Mouse (Mus musculus) G1E (cell line): ENCODE results near the gene Miga2. TPM values are rescaled to one million over a fixed set of nuclear protein-coding genes. Genes with fewer than 3 reads are reported as not detected.

Experiments used
- ATAC-seq: 2 replicates; pipeline ENCODE4 v1.8.0; 2016; ENCODE audit warnings: mild to moderate bottlenecking; ENCODE audit not compliant: insufficient number of reproducible peaks, poor library complexity, low FRiP score, severe bottlenecking; ENCODE audit errors: extremely low read depth
- DNase-seq: peaks from one replicate; pipeline ENCODE4 v3.0.0; 2012; ENCODE audit warnings: low spot score
- H3K27me3 ChIP-seq: 2 replicates; pipeline ENCODE4 v1.6.1; 2012; ENCODE audit warnings: mild to moderate bottlenecking, low read length, inconsistent platforms; ENCODE audit not compliant: insufficient read depth
- H3K36me3 ChIP-seq: replicated peaks from 2 replicates; pipeline ENCODE3; 2012; ENCODE audit warnings: mild to moderate bottlenecking, inconsistent platforms
- H3K4me1 ChIP-seq: 2 replicates; pipeline ENCODE4 v1.6.1; 2012; ENCODE audit warnings: low read depth, low read length, inconsistent platforms, mixed read lengths; ENCODE audit not compliant: insufficient read depth
- H3K4me3 ChIP-seq: 2 replicates; pipeline ENCODE4 v1.5.1; 2012; ENCODE audit warnings: low read depth, mild to moderate bottlenecking, inconsistent platforms, low read length, moderate library complexity, mixed read lengths
- H3K9me3 ChIP-seq: replicated peaks from 2 replicates; pipeline ENCODE4 v1.6.1; 2012; ENCODE audit warnings: inconsistent platforms
- CTCF ChIP-seq: IDR thresholded peaks from 2 replicates; pipeline ENCODE4 v1.5.1; 2012; ENCODE audit warnings: low read depth, low read length, inconsistent platforms, mixed read lengths
- GATA1 ChIP-seq: IDR thresholded peaks from 2 replicates; pipeline ENCODE4 v1.6.1; 2012; ENCODE audit warnings: borderline replicate concordance, low read length, inconsistent platforms, mixed read lengths
- GATA2 ChIP-seq: IDR thresholded peaks from 2 replicates; pipeline ENCODE4 v1.6.1; 2012; ENCODE audit warnings: low read depth, low read length, inconsistent platforms, borderline replicate concordance
- POLR2AphosphoS5 ChIP-seq: IDR thresholded peaks from 2 replicates; pipeline ENCODE4 v1.6.1; 2012; ENCODE audit warnings: low read depth, low read length, inconsistent platforms; ENCODE audit not compliant: insufficient replicate concordance
- TAL1 ChIP-seq: conservative IDR thresholded peaks from 2 replicates; pipeline ENCODE4 v1.6.1; 2012; ENCODE audit warnings: low read depth, low read length, inconsistent platforms, mixed read lengths
- polyA plus RNA-seq: library from polyadenylated mRNA; stranded (reverse); fragments of >175 nt; gene quantifications from 2 replicates; pipeline ENCODE4 v1.2.3, GENCODE M21; 2012
- total RNA-seq, 2 experiments: library from RNA; stranded (forward) in 1 of 2; stranded (reverse) in 1 of 2; fragments of 200-1000 nt in 1 of 2; fragments of >200 nt in 1 of 2; fragmentation: Nextera tagmentation in 1 of 2; gene quantifications; 2 replicates each; pipeline ENCODE4 v1.2.3; 2014 to 2017

Gene Miga2
- total and polyA plus RNA-seq, 3 experiments: 9.0 to 9.5 (median 9.2) TPM

DNA sequence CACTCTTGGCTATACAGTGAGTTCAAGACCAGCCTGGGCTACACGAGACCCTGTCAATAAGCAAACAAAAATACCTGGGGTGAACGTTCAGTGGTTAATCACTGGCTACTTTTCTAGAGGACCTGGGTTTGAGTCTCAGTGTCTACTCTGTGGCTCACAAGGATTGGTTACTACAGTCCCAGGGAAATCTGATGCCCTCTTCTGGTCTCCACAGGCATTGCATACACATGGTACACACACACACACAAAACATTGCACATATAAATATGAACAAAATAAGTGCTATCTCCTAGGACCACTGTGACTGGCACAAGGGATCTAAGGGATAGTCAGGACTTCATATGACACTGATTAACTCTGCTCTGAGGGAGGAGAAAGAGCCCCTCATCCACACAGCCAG lies 25.0 kb downstream of the Miga2 start:
- no peak for ATAC-seq
- H3K4me1 ChIP-seq: peaks cover 42% of the 10 kb centered on the region

GRCm38 (mm10) chr2:30392114-30392576 lies 28.1 kb downstream of the Miga2 start, which contains the start of gene Dolpp1:
TSS of gene Dolpp1 (plus strand) at chr2:30392254.
- H3K4me1 ChIP-seq: peaks cover 65% of the 10 kb centered on the region

More for the DNA sequence above, 25.0 kb downstream of the Miga2 start:
- no peaks in the 10 kb centered on the region for H3K27me3 ChIP-seq
- H3K36me3 ChIP-seq: peaks cover 39% of the 10 kb centered on the region
- TF ChIP-seq GATA1 (no peak), CTCF (0 out of 2 replicates have a peak, but pooled peaks have one; percentile 3)
- no peak for DNase-seq
- H3K4me3 ChIP-seq: no peak overlapping the region
- no peaks in the 10 kb centered on the region for H3K9me3 ChIP-seq

DNA sequence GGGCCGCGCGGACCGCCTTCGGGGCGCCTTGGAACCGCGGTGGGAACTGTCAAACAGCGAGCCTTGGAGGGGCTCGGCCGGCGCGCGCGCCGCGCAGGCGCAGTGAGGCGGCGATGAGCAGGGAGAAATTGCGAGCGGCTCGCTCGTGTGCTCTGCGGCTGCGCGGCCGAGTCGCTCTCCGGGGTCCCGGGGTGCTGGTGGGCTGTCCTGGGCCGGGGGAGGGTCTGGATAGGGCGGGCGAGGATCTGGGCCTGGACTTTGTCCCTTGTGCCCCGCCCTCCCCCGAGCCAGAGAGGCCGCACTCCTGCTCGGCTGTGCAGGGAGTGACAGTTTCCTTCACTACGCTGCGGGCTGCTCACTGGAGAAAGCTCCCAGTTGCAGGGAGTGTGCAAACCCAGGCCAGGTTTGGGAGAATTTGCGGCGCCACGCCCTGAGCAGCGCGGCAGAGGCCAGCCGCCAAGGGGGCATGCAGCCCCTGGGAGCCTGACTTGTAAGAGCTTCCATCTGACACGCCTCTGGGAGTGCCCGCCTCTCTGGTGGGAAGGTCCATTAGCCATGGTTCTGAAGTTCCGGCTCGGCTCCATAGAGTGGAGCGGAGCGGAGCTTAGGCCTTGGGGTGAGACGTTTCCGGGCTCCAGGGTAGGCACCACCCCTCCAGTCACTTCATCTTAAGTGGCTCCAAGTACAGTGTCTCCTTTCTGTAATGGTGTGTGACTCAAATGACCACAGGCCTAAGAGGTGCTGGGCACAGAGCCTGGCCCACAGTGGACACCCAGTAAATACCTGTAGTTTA lies 28.7 kb downstream of the Miga2 start:
- ATAC-seq: no peak
- H3K36me3 ChIP-seq: peaks cover 47% of the 10 kb centered on the region
- H3K9me3 ChIP-seq: no peaks in the 10 kb centered on the region
- DNase-seq: peak; percentile 81
- peaks cover 70% of the 10 kb centered on the region for H3K4me1 ChIP-seq
- peak overlapping the region; percentile 88 for H3K4me3 ChIP-seq
- no peaks in the 10 kb centered on the region for H3K27me3 ChIP-seq
- no peak for TF ChIP-seq GATA2
- TF ChIP-seq POLR2AphosphoS5: no peak
- no peak for TF ChIP-seq CTCF
- no peak for TF ChIP-seq TAL1
- no peak for TF ChIP-seq GATA1

More at GRCm38 (mm10) chr2:30392114-30392576, 28.1 kb downstream of the Miga2 start, which contains the start of gene Dolpp1:
- Histone ChIP-seq H3K9me3 (no peaks in the 10 kb centered on the region), H3K4me3 (peak within 1 kb of the TSS; percentile 88), H3K27me3 (no peaks in the 10 kb centered on the region), H3K36me3 (peaks cover 41% of the 10 kb centered on the region)
- DNase-seq (peak; percentile 100), ATAC-seq (peak; percentile 96)
- TF ChIP-seq GATA2 (no peak), GATA1 (no peak), POLR2AphosphoS5 (no peak)

GRCm38 (mm10) chr2:30393370-30393656 lies 29.3 kb downstream of the Miga2 start:
- no peaks in the 10 kb centered on the region for H3K27me3 ChIP-seq
- H3K9me3 ChIP-seq: no peaks in the 10 kb centered on the region
- ATAC-seq (no peak), DNase-seq (no peak)
- peaks cover 74% of the 10 kb centered on the region for H3K4me1 ChIP-seq
- H3K36me3 ChIP-seq: peaks cover 52% of the 10 kb centered on the region
- TF ChIP-seq TAL1 (no peak), CTCF (no peak), GATA1 (no peak), POLR2AphosphoS5 (no peak)
- H3K4me3 ChIP-seq: peak overlapping the region; percentile 88

DNA sequence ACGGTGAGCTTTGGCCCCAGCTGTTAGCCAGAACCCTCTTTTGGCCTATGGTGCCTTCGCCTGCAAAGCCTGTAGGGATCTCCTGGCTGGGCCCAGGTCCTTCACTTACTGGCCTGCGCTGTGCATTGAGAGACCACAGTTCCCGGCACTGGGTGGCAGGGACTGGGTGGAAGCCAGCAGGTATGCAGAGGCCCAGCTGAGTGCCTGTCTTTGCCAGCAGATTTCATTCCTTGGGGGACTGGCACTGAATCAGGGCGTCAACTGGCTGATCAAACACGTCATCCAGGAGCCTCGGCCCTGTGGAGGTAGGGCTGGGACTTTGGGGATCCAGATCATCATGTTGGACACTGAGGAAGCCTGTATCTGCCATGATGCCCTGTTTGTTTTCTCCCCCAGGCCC lies 31.7 kb downstream of the Miga2 start:
- H3K36me3 ChIP-seq: peaks cover 77% of the 10 kb centered on the region
- H3K4me3 ChIP-seq: peak overlapping the region; percentile 55; the same call in 1 of the 2 replicates
- no peak for ATAC-seq
- TF ChIP-seq GATA1: no peak
- no peak for DNase-seq
- H3K4me1 ChIP-seq: peaks cover 84% of the 10 kb centered on the region
- no peaks in the 10 kb centered on the region for H3K27me3 ChIP-seq
- H3K9me3 ChIP-seq: no peaks in the 10 kb centered on the region

DNA sequence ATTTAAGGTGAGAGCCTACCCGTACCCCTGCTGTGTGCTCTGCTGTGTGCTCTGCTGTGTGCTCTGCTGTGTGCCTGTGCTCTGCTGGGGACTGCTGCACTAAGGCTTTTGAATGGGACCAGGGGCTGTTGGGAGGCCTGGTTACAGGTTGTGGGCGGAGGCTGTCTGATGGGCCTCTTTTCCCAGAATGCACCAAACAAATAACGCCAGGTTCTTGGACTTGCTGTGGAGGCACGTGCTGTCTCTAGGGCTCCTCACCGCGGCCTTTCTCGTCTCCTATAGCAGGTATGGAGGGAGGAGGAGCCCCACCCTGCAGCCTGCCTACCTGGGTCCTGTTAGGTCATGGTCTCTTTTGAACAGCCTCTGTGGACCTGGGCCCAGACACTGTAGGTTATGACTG lies 32.2 kb downstream of the Miga2 start:
- no peaks in the 10 kb centered on the region for H3K9me3 ChIP-seq
- H3K27me3 ChIP-seq: no peaks in the 10 kb centered on the region
- peaks cover 80% of the 10 kb centered on the region for H3K4me1 ChIP-seq
- H3K36me3 ChIP-seq: peaks cover 82% of the 10 kb centered on the region
- ATAC-seq (no peak), DNase-seq (peak; percentile 66)
- no peak for TF ChIP-seq GATA1
- no peak for TF ChIP-seq POLR2AphosphoS5
- TF ChIP-seq GATA2: no peak
- no peak for TF ChIP-seq CTCF
- no peak for TF ChIP-seq TAL1
- peak overlapping the region; percentile 55; the same call in 1 of the 2 replicates for H3K4me3 ChIP-seq

- ATAC-seq (no peak), DNase-seq (no peak)
- H3K9me3 ChIP-seq: no peaks in the 10 kb centered on the region
- peaks cover 100% of the 10 kb centered on the region for H3K36me3 ChIP-seq
- peaks cover 69% of the 10 kb centered on the region for H3K4me1 ChIP-seq
- TF ChIP-seq GATA2 (no peak), POLR2AphosphoS5 (no peak), GATA1 (no peak), CTCF (no peak), TAL1 (no peak)
- no peak overlapping the region for H3K4me3 ChIP-seq
- no peaks in the 10 kb centered on the region for H3K27me3 ChIP-seq
Measured at GRCm38 (mm10) chr2:30397986-30398512, 34.0 kb downstream of the Miga2 start.
